Mouse (Mus musculus): ENCODE measurements around the gene Rpap2.
A peak's percentile ranks its signal among the peaks of the same experiment; 100 is the strongest.

Gene Rpap2

GRCm38 (mm10) chr5:107597301-107598077, at the start of gene Rpap2, which contains the start of gene Glmn:
TSS of gene Rpap2 (plus strand) at chr5:107597373.
TSS of gene Glmn (minus strand) at chr5:107597888.
- DNase-seq = peak; percentile 87

GRCm38 (mm10) chr5:107547955-107548354, 49.2 kb upstream of the Rpap2 start:
- no peak for DNase-seq

- DNase-seq = no peak
Observed at GRCm38 (mm10) chr5:107548444-107548843, 48.7 kb upstream of the Rpap2 start.

- no peak for DNase-seq
Observed at GRCm38 (mm10) chr5:107554336-107554735, 42.8 kb upstream of the Rpap2 start.

- DNase-seq = no peak
Observed at GRCm38 (mm10) chr5:107556969-107557368, 40.2 kb upstream of the Rpap2 start.

GRCm38 (mm10) chr5:107569148-107569547, 28.0 kb upstream of the Rpap2 start:
- DNase-seq = no peak

- no peak for DNase-seq
Observed at GRCm38 (mm10) chr5:107598380-107598779, 1.2 kb downstream of the Rpap2 start.

- DNase-seq = peak; percentile 62 to 66
Observed at GRCm38 (mm10) chr5:107611224-107611623, 14.1 kb downstream of the Rpap2 start.

- no peak for DNase-seq
Observed at GRCm38 (mm10) chr5:107617986-107618385, 20.8 kb downstream of the Rpap2 start.

GRCm38 (mm10) chr5:107621327-107621726, 24.2 kb downstream of the Rpap2 start:
- DNase-seq = no peak

- no peak for DNase-seq
Observed at GRCm38 (mm10) chr5:107633651-107634050, 36.5 kb downstream of the Rpap2 start.

- no peak for DNase-seq
Observed at GRCm38 (mm10) chr5:107637106-107637505, 39.9 kb downstream of the Rpap2 start.

GRCm38 (mm10) chr5:107638366-107638765, 41.2 kb downstream of the Rpap2 start:
- no peak for DNase-seq

GRCm38 (mm10) chr5:107644595-107644994, 47.4 kb downstream of the Rpap2 start:
- DNase-seq = no peak

- no peak for DNase-seq
Observed at GRCm38 (mm10) chr5:107645935-107646334, 48.8 kb downstream of the Rpap2 start.

GRCm38 (mm10) chr5:107647580-107647979, 50.4 kb downstream of the Rpap2 start:
- no peak for DNase-seq

- no peak for DNase-seq
Observed at GRCm38 (mm10) chr5:107648552-107649125, 51.5 kb downstream of the Rpap2 start.

- DNase-seq = no peak
Observed at GRCm38 (mm10) chr5:107649680-107650079, 52.5 kb downstream of the Rpap2 start.

GRCm38 (mm10) chr5:107650427-107650826, 53.3 kb downstream of the Rpap2 start:
- DNase-seq = no peak

GRCm38 (mm10) chr5:107652055-107652660, 55.0 kb downstream of the Rpap2 start:
- DNase-seq = no peak

GRCm38 (mm10) chr5:107678392-107678791, 81.2 kb downstream of the Rpap2 start:
- DNase-seq = no peak

GRCm38 (mm10) chr5:107681300-107681699, 84.1 kb downstream of the Rpap2 start:
- DNase-seq = no peak

GRCm38 (mm10) chr5:107684380-107684779, 87.2 kb downstream of the Rpap2 start:
- no peak for DNase-seq

- no peak for DNase-seq
Observed at GRCm38 (mm10) chr5:107687161-107687560, 90.0 kb downstream of the Rpap2 start.
